Mouse (Mus musculus): ENCODE data around the gene Dynlt1b. TPM values are rescaled to one million over a fixed set of nuclear protein-coding genes. Genes with fewer than 3 reads are reported as not detected.
"Not testable (repeated sequence)": the region's sequence is repeated elsewhere in the genome, so short reads cannot be mapped to it uniquely, and the experiment has no call there.

Dynlt1b gene
- total and polyA plus RNA-seq, 3 experiments, result 162 to 263 TPM; not detected in 1

- not testable (repeated sequence) for H3K9me3 ChIP-seq (replicated peaks; ENCODE audit: insufficient read depth, low read length); H3K27me3 ChIP-seq (ENCODE audit: control insufficient read depth in 1 of 2, insufficient read depth in 2 of 2, low read length in 2 of 2); DNase-seq (ENCODE audit: low read depth, low spot score); H3K36me3 ChIP-seq (ENCODE audit: control insufficient read depth in 1 of 2, insufficient read depth in 2 of 2, low read length in 2 of 2); H3K4me1 ChIP-seq (ENCODE audit: control insufficient read depth in 1 of 2, insufficient read depth in 2 of 2, low read length in 2 of 2); H3K27ac ChIP-seq (ENCODE audit: control insufficient read depth, low read depth, low read length); H3K9ac ChIP-seq (ENCODE audit: control insufficient read depth, low read depth, low read length, poor library complexity, severe bottlenecking); H3K79me2 ChIP-seq (ENCODE audit: control insufficient read depth, insufficient read depth, low read length, poor library complexity); H3K4me3 ChIP-seq (ENCODE audit: control insufficient read depth in 1 of 2, insufficient read depth in 1 of 2, low read depth in 2 of 2, low read length in 2 of 2)
Measured at GRCm38 (mm10) chr17:6389463-6389862, 40.4 kb upstream of the Dynlt1b start.

- H3K79me2 ChIP-seq (ENCODE audit: control insufficient read depth, insufficient read depth, low read length, poor library complexity); H3K27me3 ChIP-seq (ENCODE audit: control insufficient read depth in 1 of 2, insufficient read depth in 2 of 2, low read length in 2 of 2); H3K27ac ChIP-seq (ENCODE audit: control insufficient read depth, low read depth, low read length); H3K9me3 ChIP-seq (replicated peaks; ENCODE audit: insufficient read depth, low read length); H3K4me1 ChIP-seq (ENCODE audit: control insufficient read depth in 1 of 2, insufficient read depth in 2 of 2, low read length in 2 of 2); H3K9ac ChIP-seq (ENCODE audit: control insufficient read depth, low read depth, low read length, poor library complexity, severe bottlenecking); H3K4me3 ChIP-seq (ENCODE audit: control insufficient read depth in 1 of 2, insufficient read depth in 1 of 2, low read depth in 2 of 2, low read length in 2 of 2); H3K36me3 ChIP-seq (ENCODE audit: control insufficient read depth in 1 of 2, insufficient read depth in 2 of 2, low read length in 2 of 2): not testable (repeated sequence)
- peak; percentile 1 for DNase-seq (ENCODE audit: low read depth, low spot score)
Measured at GRCm38 (mm10) chr17:6390731-6391130, 39.2 kb upstream of the Dynlt1b start.

- not testable (repeated sequence) for H3K36me3 ChIP-seq (ENCODE audit: control insufficient read depth in 1 of 2, insufficient read depth in 2 of 2, low read length in 2 of 2); H3K9me3 ChIP-seq (replicated peaks; ENCODE audit: insufficient read depth, low read length); H3K4me1 ChIP-seq (ENCODE audit: control insufficient read depth in 1 of 2, insufficient read depth in 2 of 2, low read length in 2 of 2); H3K27me3 ChIP-seq (ENCODE audit: control insufficient read depth in 1 of 2, insufficient read depth in 2 of 2, low read length in 2 of 2); H3K4me3 ChIP-seq (ENCODE audit: control insufficient read depth in 1 of 2, insufficient read depth in 1 of 2, low read depth in 2 of 2, low read length in 2 of 2); H3K27ac ChIP-seq (ENCODE audit: control insufficient read depth, low read depth, low read length); H3K79me2 ChIP-seq (ENCODE audit: control insufficient read depth, insufficient read depth, low read length, poor library complexity); H3K9ac ChIP-seq (ENCODE audit: control insufficient read depth, low read depth, low read length, poor library complexity, severe bottlenecking)
- DNase-seq (ENCODE audit: low read depth, low spot score), result peak; percentile 7
Measured at GRCm38 (mm10) chr17:6391736-6392135, 38.2 kb upstream of the Dynlt1b start.

- H3K79me2 ChIP-seq (ENCODE audit: control insufficient read depth, insufficient read depth, low read length, poor library complexity); H3K27me3 ChIP-seq (ENCODE audit: control insufficient read depth in 1 of 2, insufficient read depth in 2 of 2, low read length in 2 of 2); DNase-seq (ENCODE audit: low read depth, low spot score); H3K9ac ChIP-seq (ENCODE audit: control insufficient read depth, low read depth, low read length, poor library complexity, severe bottlenecking); H3K36me3 ChIP-seq (ENCODE audit: control insufficient read depth in 1 of 2, insufficient read depth in 2 of 2, low read length in 2 of 2); H3K9me3 ChIP-seq (replicated peaks; ENCODE audit: insufficient read depth, low read length); H3K27ac ChIP-seq (ENCODE audit: control insufficient read depth, low read depth, low read length); H3K4me1 ChIP-seq (ENCODE audit: control insufficient read depth in 1 of 2, insufficient read depth in 2 of 2, low read length in 2 of 2); H3K4me3 ChIP-seq (ENCODE audit: control insufficient read depth in 1 of 2, insufficient read depth in 1 of 2, low read depth in 2 of 2, low read length in 2 of 2): not testable (repeated sequence)
Measured at GRCm38 (mm10) chr17:6392473-6393340, 37.2 kb upstream of the Dynlt1b start.

- not testable (repeated sequence) for H3K9me3 ChIP-seq (replicated peaks; ENCODE audit: insufficient read depth, low read length); H3K4me1 ChIP-seq (ENCODE audit: control insufficient read depth in 1 of 2, insufficient read depth in 2 of 2, low read length in 2 of 2); H3K79me2 ChIP-seq (ENCODE audit: control insufficient read depth, insufficient read depth, low read length, poor library complexity); H3K27me3 ChIP-seq (ENCODE audit: control insufficient read depth in 1 of 2, insufficient read depth in 2 of 2, low read length in 2 of 2); H3K4me3 ChIP-seq (ENCODE audit: control insufficient read depth in 1 of 2, insufficient read depth in 1 of 2, low read depth in 2 of 2, low read length in 2 of 2); H3K9ac ChIP-seq (ENCODE audit: control insufficient read depth, low read depth, low read length, poor library complexity, severe bottlenecking); DNase-seq (ENCODE audit: low read depth, low spot score); H3K27ac ChIP-seq (ENCODE audit: control insufficient read depth, low read depth, low read length); H3K36me3 ChIP-seq (ENCODE audit: control insufficient read depth in 1 of 2, insufficient read depth in 2 of 2, low read length in 2 of 2)
Measured at GRCm38 (mm10) chr17:6398079-6398478, 31.8 kb upstream of the Dynlt1b start.

GRCm38 (mm10) chr17:6398816-6399215 is 31.1 kb upstream of the Dynlt1b start:
- H3K27me3 ChIP-seq (ENCODE audit: control insufficient read depth in 1 of 2, insufficient read depth in 2 of 2, low read length in 2 of 2); H3K4me1 ChIP-seq (ENCODE audit: control insufficient read depth in 1 of 2, insufficient read depth in 2 of 2, low read length in 2 of 2); DNase-seq (ENCODE audit: low read depth, low spot score); H3K79me2 ChIP-seq (ENCODE audit: control insufficient read depth, insufficient read depth, low read length, poor library complexity); H3K4me3 ChIP-seq (ENCODE audit: control insufficient read depth in 1 of 2, insufficient read depth in 1 of 2, low read depth in 2 of 2, low read length in 2 of 2); H3K36me3 ChIP-seq (ENCODE audit: control insufficient read depth in 1 of 2, insufficient read depth in 2 of 2, low read length in 2 of 2); H3K9me3 ChIP-seq (replicated peaks; ENCODE audit: insufficient read depth, low read length); H3K9ac ChIP-seq (ENCODE audit: control insufficient read depth, low read depth, low read length, poor library complexity, severe bottlenecking); H3K27ac ChIP-seq (ENCODE audit: control insufficient read depth, low read depth, low read length): not testable (repeated sequence)

GRCm38 (mm10) chr17:6399281-6400096 is 30.4 kb upstream of the Dynlt1b start:
- H3K4me3 ChIP-seq (ENCODE audit: control insufficient read depth in 1 of 2, insufficient read depth in 1 of 2, low read depth in 2 of 2, low read length in 2 of 2); H3K27me3 ChIP-seq (ENCODE audit: control insufficient read depth in 1 of 2, insufficient read depth in 2 of 2, low read length in 2 of 2); H3K79me2 ChIP-seq (ENCODE audit: control insufficient read depth, insufficient read depth, low read length, poor library complexity); H3K36me3 ChIP-seq (ENCODE audit: control insufficient read depth in 1 of 2, insufficient read depth in 2 of 2, low read length in 2 of 2); H3K9me3 ChIP-seq (replicated peaks; ENCODE audit: insufficient read depth, low read length); H3K9ac ChIP-seq (ENCODE audit: control insufficient read depth, low read depth, low read length, poor library complexity, severe bottlenecking); H3K27ac ChIP-seq (ENCODE audit: control insufficient read depth, low read depth, low read length); H3K4me1 ChIP-seq (ENCODE audit: control insufficient read depth in 1 of 2, insufficient read depth in 2 of 2, low read length in 2 of 2); DNase-seq (ENCODE audit: low read depth, low spot score): not testable (repeated sequence)

Data from MEL (cell line).